Mouse (Mus musculus): ENCODE results near the gene Mrpl34.
"Not testable (repeated sequence)": the region's sequence is repeated elsewhere in the genome, so short reads cannot be mapped to it uniquely, and the experiment has no call there.

The Mrpl34 gene

DNA sequence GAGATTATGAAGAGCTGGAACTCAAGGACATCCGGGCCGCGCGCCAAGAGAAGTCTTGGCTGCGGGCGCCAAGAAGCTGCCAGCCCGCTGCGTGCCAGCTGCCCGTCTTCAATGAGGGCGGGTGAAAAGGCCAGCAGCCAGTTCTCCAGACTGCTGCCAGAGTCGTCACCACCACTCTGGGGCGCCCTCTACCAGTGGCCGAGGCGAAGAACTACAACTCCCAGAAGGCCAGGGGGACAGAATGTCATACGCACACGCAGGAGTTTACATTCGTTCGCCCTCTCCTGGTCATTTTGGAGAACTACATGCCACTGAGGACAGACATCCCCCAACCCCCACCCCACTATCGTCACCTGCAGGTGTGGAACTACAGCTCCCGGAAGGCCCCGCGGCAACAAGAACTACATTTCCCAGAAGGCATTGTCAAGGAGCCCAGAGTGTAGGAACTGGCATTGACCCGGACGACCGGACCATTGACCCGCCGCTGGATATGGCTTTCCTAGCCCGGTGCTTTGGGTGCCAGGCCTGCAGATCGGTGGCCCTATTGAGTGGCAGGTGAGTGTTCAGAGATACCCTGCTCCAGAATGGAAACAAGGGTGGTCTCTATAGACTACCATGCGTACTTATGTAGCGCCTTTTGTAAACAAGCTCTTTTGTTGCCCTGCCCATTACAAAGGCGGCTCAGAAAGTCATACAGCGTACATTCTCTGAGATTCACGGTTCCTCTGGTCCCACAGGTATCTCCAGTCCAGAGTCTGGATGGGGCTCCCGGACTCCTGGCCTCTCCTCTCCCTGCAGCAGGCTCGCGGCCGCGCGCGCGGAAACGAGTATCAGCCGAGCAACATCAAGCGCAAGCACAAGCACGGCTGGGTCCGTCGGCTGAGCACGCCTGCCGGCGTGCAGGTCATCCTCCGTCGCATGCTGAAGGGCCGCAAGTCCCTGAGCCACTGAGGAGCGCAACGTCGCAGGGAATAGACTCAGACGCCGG, at the start of gene Mrpl34:
TSS of gene Mrpl34 (plus strand) at position 447 of the 988 bp plus-strand sequence.
- in situ Hi-C loops (cut with MseI, MboI): no loop called here

DNA sequence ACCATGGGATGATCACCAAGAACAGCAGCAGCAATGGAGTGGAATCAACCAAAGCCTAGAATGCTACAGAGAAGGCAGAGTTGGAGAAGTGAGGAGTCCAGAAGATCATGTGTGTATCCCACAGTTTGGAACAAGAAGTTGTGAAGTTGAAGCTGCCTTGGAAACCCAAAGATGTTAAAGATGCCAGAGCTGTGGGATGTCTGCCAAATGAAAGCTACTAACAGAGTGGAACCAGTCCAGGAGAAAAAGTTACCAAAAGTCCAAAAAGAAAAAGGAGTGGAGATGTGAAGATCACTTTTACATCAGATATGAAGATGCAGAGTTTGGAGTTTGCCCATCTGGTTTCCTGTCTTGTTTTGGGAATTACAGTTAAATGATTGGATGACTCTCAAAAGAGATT, 42.6 kb upstream of the Mrpl34 start:
- in situ Hi-C loops (cut with MseI, MboI): no loop called here

GRCm38 (mm10) chr8:71432935-71433334, 31.8 kb upstream of the Mrpl34 start:
- in situ Hi-C loops (cut with MseI, MboI): not testable (repeated sequence)

GRCm38 (mm10) chr8:71437041-71437440, 27.7 kb upstream of the Mrpl34 start:
- in situ Hi-C loops (cut with MseI, MboI): no loop called here

DNA sequence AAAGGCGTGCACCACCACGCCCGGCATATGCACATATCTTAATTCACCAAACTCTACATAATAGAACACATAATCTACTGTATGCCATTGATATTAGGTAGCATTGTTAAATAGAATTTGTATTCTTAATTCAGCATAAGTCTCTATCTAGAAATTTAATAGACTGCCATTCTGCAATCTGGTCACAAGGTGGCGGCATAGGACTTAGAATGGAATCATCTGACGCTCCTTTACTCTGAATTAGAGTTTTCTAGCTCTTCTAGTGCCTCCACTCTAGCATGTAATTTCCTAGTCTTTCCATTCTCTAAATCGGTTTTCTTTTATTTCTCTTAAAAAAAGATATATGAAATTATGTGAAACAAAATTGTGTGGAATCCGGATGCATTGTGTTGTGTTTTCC, 23.4 kb upstream of the Mrpl34 start:
- in situ Hi-C loops (cut with MseI, MboI): no loop called here

GRCm38 (mm10) chr8:71445096-71445495, 19.7 kb upstream of the Mrpl34 start:
- in situ Hi-C loops (cut with MseI, MboI): no loop called here

- in situ Hi-C loops (cut with MseI, MboI): no loop called here
Observed at GRCm38 (mm10) chr8:71451337-71451736, 13.4 kb upstream of the Mrpl34 start.

DNA sequence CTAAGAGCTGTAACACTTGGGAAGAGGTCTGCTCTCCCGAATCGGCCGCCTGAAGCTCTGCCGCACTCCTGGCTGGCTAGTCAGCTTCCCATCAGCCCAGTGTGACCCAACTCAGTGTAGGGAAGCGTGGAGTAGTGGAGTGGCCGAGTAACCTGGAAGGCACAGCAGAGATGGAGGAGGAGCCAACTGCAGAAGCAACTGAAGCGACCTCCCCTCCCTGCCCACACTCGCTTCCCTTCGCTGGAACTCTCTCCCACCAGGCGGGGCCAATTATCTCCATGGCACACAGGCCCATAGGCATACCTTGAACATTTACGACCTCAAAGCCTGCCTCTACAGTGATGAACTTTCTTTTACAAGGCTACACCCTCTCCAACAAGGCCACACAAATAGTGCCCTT, 13.0 kb upstream of the Mrpl34 start:
- in situ Hi-C loops (cut with MseI, MboI): no loop called here

- in situ Hi-C loops (cut with MseI, MboI): no loop called here
Observed at GRCm38 (mm10) chr8:71452669-71453068, 12.1 kb upstream of the Mrpl34 start.

GRCm38 (mm10) chr8:71454668-71455067, 10.1 kb upstream of the Mrpl34 start:
- in situ Hi-C loops (cut with MseI, MboI): no loop called here

DNA sequence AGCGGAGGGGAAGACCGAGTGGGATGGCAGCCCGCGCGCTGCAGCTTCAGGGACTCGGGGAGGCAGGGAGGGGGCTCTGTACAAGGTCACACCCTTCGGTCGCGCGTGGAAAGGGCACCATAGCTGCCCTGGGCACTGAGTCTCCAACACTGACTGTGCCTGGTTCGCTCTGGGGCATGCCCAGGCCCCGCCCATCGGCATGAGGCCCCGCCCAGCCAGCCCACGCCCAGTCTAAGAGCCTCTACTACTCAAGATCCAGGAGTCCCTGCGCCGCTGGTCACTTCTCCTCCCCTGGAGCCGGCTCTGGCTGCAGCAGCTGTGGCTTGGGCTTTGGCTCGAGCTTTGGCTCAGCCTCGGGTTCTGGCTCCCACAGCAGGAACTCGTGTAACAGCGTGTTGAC, 7.9 kb upstream of the Mrpl34 start:
- in situ Hi-C loops (cut with MseI, MboI): no loop called here

- in situ Hi-C loops (cut with MseI, MboI): no loop called here
Observed at GRCm38 (mm10) chr8:71457659-71458270, 7.0 kb upstream of the Mrpl34 start.

DNA sequence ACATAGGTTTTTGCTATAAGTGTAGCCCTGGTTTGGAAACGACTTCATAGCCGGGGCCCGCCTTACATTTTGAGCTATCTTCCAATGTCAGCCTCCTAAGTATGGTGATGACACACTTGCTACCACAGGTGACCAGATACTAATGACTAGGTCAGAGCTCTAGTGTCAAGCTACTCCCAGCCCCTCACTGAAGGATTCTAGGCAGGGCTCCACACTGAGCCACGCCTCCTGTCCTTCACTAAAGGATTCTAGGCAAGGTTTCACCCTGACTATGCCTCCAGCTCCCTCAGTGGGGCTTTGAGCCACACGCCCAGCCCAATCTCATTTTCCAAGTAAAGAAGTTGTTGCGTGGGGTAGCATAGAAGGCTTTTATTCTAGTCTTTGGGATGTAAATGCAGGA, 4.0 kb upstream of the Mrpl34 start:
- in situ Hi-C loops (cut with MseI, MboI): no loop called here

GRCm38 (mm10) chr8:71461152-71461840, 3.5 kb upstream of the Mrpl34 start:
- in situ Hi-C loops (cut with MseI, MboI): no loop called here

DNA sequence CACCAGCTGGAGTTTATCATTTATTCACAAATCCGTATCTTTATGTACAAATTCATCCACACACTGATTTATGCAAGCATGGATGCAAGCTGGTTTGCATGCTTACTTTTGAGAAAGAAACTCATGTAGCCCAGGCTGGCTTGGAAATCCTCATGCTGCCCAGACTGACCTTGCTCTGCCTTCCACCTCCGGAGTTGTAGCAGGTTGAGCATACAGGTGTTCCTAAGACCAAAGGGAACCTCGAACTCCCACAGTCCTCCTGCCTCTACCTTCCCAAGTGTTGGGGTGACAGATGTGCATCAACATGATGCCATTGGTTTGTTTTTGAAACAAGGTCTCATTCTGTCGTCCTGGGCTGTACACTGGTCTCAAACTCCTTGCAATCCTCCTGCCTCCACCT, 2.6 kb upstream of the Mrpl34 start:
- in situ Hi-C loops (cut with MseI, MboI): no loop called here

GRCm38 (mm10) chr8:71462786-71463185, 2.0 kb upstream of the Mrpl34 start:
- in situ Hi-C loops (cut with MseI, MboI): no loop called here

DNA sequence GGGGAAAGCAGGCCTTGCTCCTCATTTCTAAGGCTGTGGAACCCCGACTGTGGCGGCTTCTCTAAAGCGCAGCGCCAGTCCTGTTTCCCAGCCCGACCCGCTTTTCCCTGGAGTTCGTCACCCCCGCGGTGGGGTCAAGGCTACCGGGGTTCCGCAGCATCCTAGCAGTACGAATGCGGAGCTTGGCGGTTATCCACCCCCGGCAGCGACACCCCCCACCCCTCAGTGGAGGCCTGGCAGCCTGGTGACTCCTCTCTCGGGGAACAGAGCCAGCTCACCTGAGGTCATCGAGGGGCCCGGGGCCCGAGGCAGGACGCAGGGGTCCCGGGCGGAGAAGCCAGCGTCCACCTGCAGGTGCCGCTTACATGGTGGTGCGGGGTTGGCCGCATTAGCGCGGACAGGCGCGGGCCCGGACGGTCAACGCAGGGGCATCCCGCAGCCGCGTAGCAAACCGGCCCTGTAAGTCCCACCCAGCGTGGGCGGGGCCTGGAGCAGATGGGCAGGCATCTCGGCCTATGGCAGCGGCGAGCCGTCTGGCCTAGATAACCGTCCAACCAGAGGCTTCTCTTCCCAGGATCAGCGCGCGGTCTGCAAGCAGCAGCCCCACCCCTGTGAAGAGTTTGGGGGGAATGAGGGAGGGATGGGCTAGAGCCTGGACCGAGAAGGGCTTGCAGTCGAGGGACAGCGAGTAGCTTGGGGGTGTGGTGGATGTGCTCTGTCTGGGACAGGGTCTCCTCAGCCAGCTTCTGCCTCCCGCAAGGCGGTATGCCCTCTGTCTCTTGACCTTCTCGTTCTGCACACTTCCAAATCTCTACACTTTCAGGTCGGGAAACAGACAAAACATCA, 1.3 kb upstream of the Mrpl34 start, which contains the start of gene Abhd8:
TSS of gene Abhd8 (minus strand) at position 468 of the 846 bp plus-strand sequence.
- in situ Hi-C loops (cut with MseI, MboI): no loop called here

DNA sequence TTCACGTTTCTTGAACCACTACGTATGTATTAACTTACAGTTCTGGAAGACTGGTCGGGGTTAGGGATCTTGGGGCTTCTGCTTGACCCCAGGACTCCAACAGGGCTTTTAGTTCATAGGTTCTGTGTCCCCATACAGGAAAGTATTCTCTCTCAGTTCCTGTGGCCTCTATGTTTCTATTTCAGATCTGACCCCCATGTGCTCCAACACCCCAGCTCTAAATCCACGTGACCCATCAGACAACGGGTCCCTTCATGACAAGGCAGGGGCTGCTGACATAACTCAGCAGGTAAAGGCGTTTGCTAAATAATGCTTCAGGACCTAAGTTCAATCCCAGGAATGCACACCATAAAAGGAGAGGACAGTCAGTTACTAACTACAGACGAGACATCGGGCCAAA, 974 bp downstream of the Mrpl34 start:
- in situ Hi-C loops (cut with MseI, MboI): no loop called here

DNA sequence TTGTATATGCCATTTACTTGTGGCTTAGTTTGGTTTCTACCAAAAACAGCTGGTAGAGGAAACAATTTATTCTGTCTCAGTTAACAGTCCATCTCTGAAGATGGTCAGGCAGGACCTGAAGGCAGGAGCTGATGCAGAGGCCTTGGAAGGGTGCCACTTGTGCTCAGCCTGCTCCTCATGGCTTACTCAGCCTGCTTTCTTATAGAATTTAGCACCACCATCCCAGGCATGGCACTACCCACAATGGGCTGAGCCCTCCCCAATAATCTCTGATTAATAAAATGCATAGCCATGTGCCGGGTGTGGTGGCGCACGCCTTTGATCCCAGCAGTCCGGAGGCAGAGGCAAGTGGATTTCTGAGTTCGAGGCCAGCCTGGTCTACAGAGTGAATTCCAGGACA, 1.4 kb downstream of the Mrpl34 start:
- in situ Hi-C loops (cut with MseI, MboI): no loop called here

- in situ Hi-C loops (cut with MseI, MboI): no loop called here
Observed at GRCm38 (mm10) chr8:71467201-71467600, 2.4 kb downstream of the Mrpl34 start.

DNA sequence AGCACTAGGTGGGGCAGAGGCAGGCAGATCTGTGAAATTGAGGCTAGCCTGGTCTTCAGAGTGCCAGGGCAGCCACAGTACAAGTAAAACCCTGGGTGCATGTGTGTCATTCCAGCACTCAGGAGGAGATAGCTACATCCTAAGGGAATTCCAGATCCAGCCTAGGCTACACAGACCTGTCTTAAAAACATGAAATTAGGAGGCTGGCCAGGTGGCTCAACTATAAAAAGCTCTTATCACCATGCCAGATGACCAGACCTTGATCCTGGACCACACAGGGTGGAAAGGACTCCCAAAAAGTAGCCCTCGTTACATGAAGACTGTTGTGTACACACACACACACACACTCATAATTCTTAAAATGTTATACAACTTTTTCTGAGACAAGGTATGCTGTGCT, 3.2 kb downstream of the Mrpl34 start:
- in situ Hi-C loops (cut with MseI, MboI): no loop called here

All from mouse trophoblast stem cell (cell line).